Mouse (Mus musculus) midbrain, embryonic 16.5 days (tissue): ENCODE results near the gene Krcc1. TPM values are rescaled to one million over a fixed set of nuclear protein-coding genes. Genes with fewer than 3 reads are reported as not detected.
A peak's percentile ranks its signal among the peaks of the same experiment; 100 is the strongest.

Experiments used
- ATAC-seq: fragments of 200-750 bp; cut with Nextera tagmentation; 2 replicates; pipeline ENCODE4 v1.8.0; 2017; ENCODE audit warnings: moderate TSS enrichment
- H3K27ac ChIP-seq: fragments of 300-500 bp; sonication (generic); 2 replicates; pipeline ENCODE4 v1.5.1; 2014; ENCODE audit warnings: mild to moderate bottlenecking, low read length, mixed read lengths
- H3K27me3 ChIP-seq: fragments of 300-500 bp; sonication (generic); 2 replicates; pipeline ENCODE4 v1.6.1; 2014; ENCODE audit warnings: low read depth, low read length, mixed read lengths; ENCODE audit not compliant: control insufficient read depth, insufficient read depth
- H3K36me3 ChIP-seq: fragments of 300-500 bp; sonication (generic); 2 replicates; pipeline ENCODE4 v1.6.1; 2014; ENCODE audit warnings: mild to moderate bottlenecking, low read length, moderate library complexity, mixed read lengths; ENCODE audit not compliant: control insufficient read depth, insufficient read depth
- H3K4me1 ChIP-seq: fragments of 300-500 bp; sonication (generic); 2 replicates; pipeline ENCODE4 v1.6.1; 2014; ENCODE audit warnings: mild to moderate bottlenecking, low read length, mixed read lengths; ENCODE audit not compliant: control insufficient read depth, insufficient read depth
- H3K4me2 ChIP-seq: fragments of 300-500 bp; sonication (generic); 2 replicates; pipeline ENCODE4 v1.6.1; 2014; ENCODE audit warnings: mild to moderate bottlenecking, low read length, mixed read lengths
- H3K4me3 ChIP-seq: fragments of 300-500 bp; sonication (generic); 2 replicates; pipeline ENCODE4 v1.5.1; 2014; ENCODE audit warnings: low read depth, mild to moderate bottlenecking, low read length, moderate library complexity, mixed read lengths
- H3K9ac ChIP-seq: fragments of 300-500 bp; sonication (generic); 2 replicates; pipeline ENCODE4 v1.6.1; 2014; ENCODE audit warnings: low read depth, low read length, mixed read lengths
- H3K9me3 ChIP-seq: fragments of 300-500 bp; sonication (generic); replicated peaks from 2 replicates; pipeline ENCODE4 v1.6.1; 2014; ENCODE audit warnings: mild to moderate bottlenecking, low read length, mixed read lengths; ENCODE audit not compliant: control insufficient read depth, poor library complexity, severe bottlenecking
- WGBS: fragments of 180-500 bp; shearing (Covaris S2); extraction: QIAGEN DNeasy Blood & Tissue Kit; methylation state at CpG from one replicate; pipeline ENCODE4 v1.1.7; 2014; 5-methylcytosine and 5-hydroxymethylcytosine counted together
- polyA plus RNA-seq: library from polyadenylated mRNA; unstranded; fragments of >200 nt; fragmentation: Nextera tagmentation; extraction: Ambion mirVana; gene quantifications from 2 replicates; pipeline ENCODE4 v1.2.1, GENCODE M21; 2015

Krcc1 gene
- polyA plus RNA-seq, 1 experiment from 2014 or later, result 15.0 TPM

- no peaks in the 10 kb centered on the region for H3K36me3 ChIP-seq
- no peaks in the 10 kb centered on the region for H3K27me3 ChIP-seq
- WGBS, result 25% methylated on average over 14 of the region's 14 CpGs
- H3K27ac ChIP-seq, result peak overlapping the region; percentile 98
- peak overlapping the region; percentile 90 for H3K4me2 ChIP-seq
- H3K9me3 ChIP-seq, result no peaks in the 10 kb centered on the region
- H3K9ac ChIP-seq, result peak overlapping the region; percentile 98; the same call in 1 of the 2 replicates
- peak; percentile 49 for ATAC-seq
- H3K4me1 ChIP-seq, result peaks cover 16% of the 10 kb centered on the region
- H3K4me3 ChIP-seq, result peak overlapping the region; percentile 94
Measured at GRCm38 (mm10) chr6:71270301-71271056, 998 bp upstream of the Krcc1 start.

GRCm38 (mm10) chr6:71271057-71271388 is 454 bp upstream of the Krcc1 start:
- peak; percentile 78 for ATAC-seq
- WGBS, result 3% methylated on average over 8 of the region's 8 CpGs
- peak overlapping the region; percentile 98 for H3K27ac ChIP-seq

DNA sequence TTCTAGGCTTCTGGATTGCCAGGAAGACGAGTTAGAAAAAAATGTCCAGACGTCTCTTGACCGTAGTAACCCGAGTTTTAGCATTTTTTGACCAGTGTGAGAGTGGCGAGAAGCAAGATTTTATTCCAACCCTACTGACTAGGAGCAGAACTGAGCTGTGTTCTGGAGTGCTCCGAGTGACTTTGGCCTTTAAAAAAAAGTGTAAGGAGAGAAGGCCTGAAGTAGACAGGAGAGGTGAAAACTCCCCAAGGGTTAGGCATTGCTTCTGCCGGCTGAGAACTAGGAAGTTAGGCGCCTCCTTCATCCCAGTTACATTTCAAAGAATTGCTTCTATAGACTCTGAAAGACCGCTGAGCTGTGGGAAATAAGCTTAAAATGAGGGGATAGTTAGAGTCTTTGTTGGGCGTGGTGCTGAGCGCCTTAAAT is 852 bp downstream of the Krcc1 start:
- H3K4me1 ChIP-seq, result peaks cover 16% of the 10 kb centered on the region
- no peaks in the 10 kb centered on the region for H3K9me3 ChIP-seq
- H3K27ac ChIP-seq, result peak overlapping the region; percentile 98
- H3K4me2 ChIP-seq, result peak overlapping the region; percentile 90
- no peaks in the 10 kb centered on the region for H3K27me3 ChIP-seq
- peak overlapping the region; percentile 98 for H3K9ac ChIP-seq
- peak; percentile 1; the same call in 1 of the 2 replicates for ATAC-seq
- under 1% methylated on average over 11 of the region's 11 CpGs for WGBS
- peak overlapping the region; percentile 94 for H3K4me3 ChIP-seq
- H3K36me3 ChIP-seq, result no peaks in the 10 kb centered on the region

More at GRCm38 (mm10) chr6:71271057-71271388, 454 bp upstream of the Krcc1 start:
- Histone ChIP-seq H3K4me3 (peak overlapping the region; percentile 94), H3K9me3 (no peaks in the 10 kb centered on the region), H3K36me3 (no peaks in the 10 kb centered on the region), H3K4me2 (peak overlapping the region; percentile 90), H3K27me3 (no peaks in the 10 kb centered on the region), H3K4me1 (peaks cover 16% of the 10 kb centered on the region), H3K9ac (peak overlapping the region; percentile 98; the same call in 1 of the 2 replicates)

DNA sequence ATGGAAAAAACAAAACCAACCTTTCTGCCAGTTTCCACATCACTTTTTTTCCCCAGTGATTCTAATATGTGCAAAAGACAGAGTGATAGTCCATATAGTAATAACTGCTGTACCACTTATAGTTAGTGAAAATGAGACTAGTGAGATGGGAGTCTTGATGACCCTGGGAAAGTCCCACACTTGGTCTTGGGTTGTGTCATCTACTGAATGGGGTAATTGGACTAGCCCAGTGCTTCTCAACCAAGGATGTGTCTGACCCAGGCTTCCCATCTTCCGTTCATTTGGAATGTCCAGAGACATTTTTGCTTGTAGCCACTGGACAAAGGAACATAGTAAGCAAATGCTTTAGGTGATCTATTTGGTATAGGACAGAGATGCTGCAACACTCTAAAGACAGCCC is 2.2 kb downstream of the Krcc1 start:
- Histone ChIP-seq H3K4me3 (no peak overlapping the region), H3K27ac (no peak overlapping the region), H3K9me3 (no peaks in the 10 kb centered on the region), H3K4me1 (peaks cover 16% of the 10 kb centered on the region), H3K27me3 (no peaks in the 10 kb centered on the region), H3K36me3 (no peaks in the 10 kb centered on the region), H3K4me2 (no peak overlapping the region), H3K9ac (no peak overlapping the region)
- WGBS, result 92% methylated on average over 1 of the region's 1 CpGs
- ATAC-seq, result no peak

- Histone ChIP-seq H3K9ac (no peak overlapping the region), H3K4me2 (no peak overlapping the region), H3K4me1 (peaks cover 16% of the 10 kb centered on the region), H3K36me3 (no peaks in the 10 kb centered on the region), H3K27me3 (no peaks in the 10 kb centered on the region), H3K9me3 (no peaks in the 10 kb centered on the region), H3K4me3 (no peak overlapping the region), H3K27ac (no peak overlapping the region)
- 78% methylated on average over 1 of the region's 1 CpGs for WGBS
- no peak for ATAC-seq
Measured at GRCm38 (mm10) chr6:71274621-71275020, 3.1 kb downstream of the Krcc1 start.

- Histone ChIP-seq H3K4me1 (no peaks in the 10 kb centered on the region), H3K4me2 (no peak overlapping the region), H3K9me3 (no peaks in the 10 kb centered on the region), H3K4me3 (no peak overlapping the region), H3K27ac (no peak overlapping the region), H3K36me3 (peaks cover 4% of the 10 kb centered on the region; the same call in 1 of the 2 replicates), H3K27me3 (no peaks in the 10 kb centered on the region), H3K9ac (no peak overlapping the region)
- WGBS, result 76% methylated on average over 1 of the region's 1 CpGs
- no peak for ATAC-seq
Measured at GRCm38 (mm10) chr6:71279418-71279817, 7.9 kb downstream of the Krcc1 start.

DNA sequence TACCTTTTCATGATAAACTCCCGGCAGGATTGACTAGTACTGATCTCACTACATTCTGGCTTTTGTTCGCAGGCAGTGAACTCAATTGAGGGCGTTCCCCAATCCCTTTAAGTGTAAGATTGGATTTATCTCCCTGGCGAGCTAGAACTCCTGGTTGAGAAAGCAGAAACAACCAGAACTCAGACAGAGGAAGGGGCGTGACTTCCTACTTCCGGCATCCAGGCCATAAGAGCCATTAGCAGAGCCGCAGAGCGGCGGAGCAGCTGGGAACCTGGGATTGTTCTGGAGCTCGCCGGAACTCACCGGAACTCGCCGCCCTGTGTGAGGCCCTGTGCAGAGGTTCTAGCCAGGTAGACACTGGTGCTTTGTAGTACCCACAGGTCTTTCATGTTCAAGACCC is 22.0 kb downstream of the Krcc1 start:
- Histone ChIP-seq H3K27me3 (no peaks in the 10 kb centered on the region), H3K4me2 (no peak overlapping the region), H3K9me3 (no peaks in the 10 kb centered on the region), H3K27ac (no peak overlapping the region), H3K4me1 (no peaks in the 10 kb centered on the region), H3K9ac (no peak overlapping the region), H3K4me3 (no peak overlapping the region), H3K36me3 (no peaks in the 10 kb centered on the region)
- 81% methylated on average over 14 of the region's 14 CpGs for WGBS
- ATAC-seq, result no peak

GRCm38 (mm10) chr6:71295303-71295702 is 23.8 kb downstream of the Krcc1 start:
- ATAC-seq, result no peak
- WGBS, result 74% methylated on average over 6 of the region's 6 CpGs

DNA sequence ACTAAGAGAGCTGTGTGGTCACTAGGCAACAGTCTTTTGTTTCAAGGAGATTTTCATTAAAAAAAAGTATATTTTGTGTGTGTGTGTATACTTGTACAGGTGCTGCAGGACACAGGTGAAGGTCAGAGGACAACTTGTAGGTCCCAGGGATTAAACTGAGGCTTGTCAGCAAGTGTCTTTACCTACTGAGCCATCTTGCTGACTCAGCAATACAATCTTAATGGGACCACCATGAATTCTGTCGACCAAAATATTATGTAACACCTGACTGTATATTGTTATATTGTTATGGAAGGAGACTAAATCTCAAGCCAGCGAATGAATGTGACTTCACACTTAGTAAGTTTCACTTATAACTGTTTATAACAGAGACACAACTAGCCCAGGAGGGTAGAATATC is 26.6 kb downstream of the Krcc1 start:
- ATAC-seq, result no peak
- H3K9ac ChIP-seq, result no peak overlapping the region
- H3K4me3 ChIP-seq, result no peak overlapping the region
- H3K27me3 ChIP-seq, result no peaks in the 10 kb centered on the region
- no peak overlapping the region for H3K4me2 ChIP-seq
- no peaks in the 10 kb centered on the region for H3K9me3 ChIP-seq
- no peaks in the 10 kb centered on the region for H3K36me3 ChIP-seq
- no peak overlapping the region for H3K27ac ChIP-seq
- H3K4me1 ChIP-seq, result no peaks in the 10 kb centered on the region
- 63% methylated on average over 2 of the region's 2 CpGs for WGBS

More at GRCm38 (mm10) chr6:71295303-71295702, 23.8 kb downstream of the Krcc1 start:
- no peak overlapping the region for H3K4me2 ChIP-seq
- H3K4me3 ChIP-seq, result no peak overlapping the region
- no peak overlapping the region for H3K27ac ChIP-seq
- no peaks in the 10 kb centered on the region for H3K9me3 ChIP-seq
- no peaks in the 10 kb centered on the region for H3K36me3 ChIP-seq
- no peaks in the 10 kb centered on the region for H3K4me1 ChIP-seq
- H3K27me3 ChIP-seq, result no peaks in the 10 kb centered on the region
- no peak overlapping the region for H3K9ac ChIP-seq
